Mouse (Mus musculus): ENCODE data around the gene Ankrd13b.

Gene Ankrd13b

DNA sequence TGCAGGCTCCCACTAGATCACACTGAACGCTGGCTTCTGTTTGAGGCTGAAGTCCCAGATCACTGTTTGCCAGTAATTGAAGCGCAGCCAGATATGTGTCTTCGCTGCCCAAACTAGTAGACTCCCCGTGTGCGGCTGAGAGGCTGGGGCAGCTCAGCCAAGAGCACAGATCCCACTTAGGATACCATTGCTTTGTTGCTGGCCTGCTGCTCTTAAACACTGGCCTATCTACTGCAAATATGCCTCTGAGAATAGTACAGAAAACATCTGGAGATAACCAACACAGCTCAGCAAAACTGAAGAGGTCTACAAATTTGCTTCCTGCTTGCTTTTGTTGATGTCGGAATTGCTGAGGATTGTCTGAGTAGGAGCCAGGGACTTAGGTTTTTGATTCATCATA, 32.6 kb downstream of the Ankrd13b start:
- no peak for DNase-seq

DNA sequence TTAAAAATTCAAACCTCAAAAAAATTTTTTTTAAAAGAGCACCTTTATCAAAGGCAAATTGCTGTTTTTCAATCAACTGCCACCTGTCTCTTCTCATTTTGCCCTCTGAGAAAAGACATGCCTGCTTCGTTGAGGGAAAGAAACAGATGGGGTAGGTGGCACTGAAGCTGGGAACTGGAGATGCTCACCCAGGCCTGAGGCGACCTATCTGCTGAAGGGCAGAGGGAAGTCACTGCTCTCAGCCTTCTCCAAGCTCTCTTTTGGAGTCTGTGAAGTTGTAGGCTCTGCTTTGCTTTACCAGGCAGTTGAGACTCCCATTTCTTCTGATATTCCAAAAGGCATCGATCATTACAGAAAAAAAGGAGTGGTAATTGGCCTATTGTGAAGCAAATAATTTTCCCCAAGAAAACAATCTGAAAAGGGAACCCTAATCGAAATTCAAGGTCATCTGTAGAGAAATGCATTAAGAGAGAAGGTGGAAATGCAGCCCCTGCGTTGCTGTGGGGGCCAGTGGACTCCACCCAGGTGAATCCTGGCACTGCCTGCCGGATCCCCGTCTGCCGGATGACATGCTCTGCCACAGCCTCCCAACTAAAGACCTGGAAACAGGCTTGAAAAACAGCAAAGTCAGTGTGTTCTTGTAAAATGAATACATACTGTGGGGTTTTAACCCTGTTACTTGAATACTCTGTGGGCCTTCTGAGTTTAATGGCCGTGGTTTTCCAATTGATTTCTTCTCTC, 33.5 kb downstream of the Ankrd13b start:
- DNase-seq: no peak

DNA sequence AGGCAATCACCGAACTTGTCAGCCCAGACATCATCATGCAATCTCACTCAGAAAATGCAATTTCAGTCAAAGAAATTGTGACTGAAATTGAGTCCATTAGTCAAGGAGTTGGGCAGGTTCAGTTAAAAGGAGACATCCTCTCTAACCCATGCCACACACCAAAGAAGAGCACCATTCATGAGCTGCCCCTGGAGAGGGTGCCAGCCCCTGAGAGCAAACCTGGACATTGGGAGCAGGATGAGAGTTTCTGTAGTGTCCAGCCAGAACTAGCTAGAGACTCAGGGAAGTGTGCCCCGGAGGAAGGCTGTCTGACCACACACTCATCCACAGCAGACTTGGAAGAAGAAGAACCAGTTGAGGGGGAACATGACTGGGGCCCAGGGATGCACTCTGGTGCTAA, 36.1 kb downstream of the Ankrd13b start:
- no peak for DNase-seq

DNA sequence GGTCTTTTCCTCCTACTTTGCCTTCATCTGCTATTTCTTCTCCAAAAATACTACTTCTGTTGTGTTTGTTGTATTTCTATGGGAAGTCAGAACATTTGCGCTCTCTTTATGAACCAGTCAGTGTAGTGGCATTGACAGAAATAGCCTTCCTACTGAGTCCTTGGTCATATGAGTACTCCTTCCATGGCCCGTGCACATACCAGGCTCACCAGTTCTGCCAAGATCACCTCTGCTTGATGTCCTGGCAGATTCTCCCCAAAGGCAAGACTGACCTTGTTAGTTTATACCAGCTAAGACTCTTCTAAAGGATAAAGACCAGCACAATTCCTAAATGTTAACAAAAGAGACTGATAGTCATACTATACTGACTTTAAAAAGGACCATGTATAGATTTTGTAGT, 37.8 kb downstream of the Ankrd13b start:
- DNase-seq: no peak

DNA sequence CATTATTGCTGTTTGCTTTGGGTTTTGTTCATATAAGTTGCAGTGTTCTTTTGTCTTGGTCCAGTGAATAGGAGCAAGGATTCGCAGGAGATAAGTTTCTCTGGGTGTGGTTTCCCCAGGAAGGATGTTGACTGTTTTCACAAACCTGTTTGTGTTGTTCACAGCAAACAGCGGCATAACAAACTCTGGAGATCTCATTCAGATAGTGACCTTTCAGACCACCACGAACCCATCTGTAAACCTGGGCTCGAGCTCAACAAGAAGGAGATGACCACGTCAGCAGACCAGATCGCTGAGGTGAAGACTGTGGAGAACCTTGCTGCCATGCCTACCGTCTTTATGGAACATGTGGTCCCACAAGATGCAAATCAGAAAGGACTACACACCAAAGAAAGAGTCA, 40.3 kb downstream of the Ankrd13b start:
- no peak for DNase-seq

DNA sequence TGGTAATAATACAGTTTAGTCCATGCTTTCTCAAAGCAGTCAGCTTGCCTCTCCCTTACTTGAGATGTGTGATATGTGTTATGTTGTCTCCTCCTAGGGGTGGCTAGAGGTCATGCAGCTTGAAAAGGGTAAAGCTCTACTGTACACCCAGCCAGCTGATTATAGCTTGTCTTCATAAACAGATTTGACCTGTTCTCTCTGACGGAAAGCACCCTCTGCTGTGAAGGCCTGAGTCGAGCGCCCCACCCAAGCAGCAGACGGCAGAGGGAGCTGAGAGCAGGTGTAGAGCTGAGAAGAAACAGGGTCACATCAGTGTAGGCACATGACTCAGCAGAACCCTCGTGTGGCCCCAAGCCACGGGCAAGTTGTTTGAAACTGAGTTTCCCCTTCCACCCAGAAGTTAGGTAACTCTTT, 42.8 kb downstream of the Ankrd13b start:
- DNase-seq: peak; percentile 69

DNA sequence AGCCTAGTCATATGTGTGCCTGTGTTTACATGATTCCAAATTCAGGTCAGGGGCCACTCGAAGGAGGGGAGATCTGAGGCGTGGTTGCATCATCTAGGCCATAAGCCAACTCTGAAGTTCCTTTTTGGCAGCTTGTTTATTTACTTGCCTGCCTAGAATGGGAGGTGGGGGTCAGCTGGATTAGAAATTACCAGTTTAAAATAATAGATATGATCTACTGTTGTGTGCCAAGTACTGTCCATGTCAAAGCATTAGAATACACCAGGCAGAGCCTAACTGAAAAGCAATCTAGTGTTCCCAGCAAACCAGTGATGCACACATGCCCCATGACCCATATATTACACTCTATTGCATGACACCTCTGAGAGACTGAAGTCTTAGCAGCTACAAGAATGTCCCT, 44.5 kb downstream of the Ankrd13b start:
- DNase-seq: peak; percentile 54

DNA sequence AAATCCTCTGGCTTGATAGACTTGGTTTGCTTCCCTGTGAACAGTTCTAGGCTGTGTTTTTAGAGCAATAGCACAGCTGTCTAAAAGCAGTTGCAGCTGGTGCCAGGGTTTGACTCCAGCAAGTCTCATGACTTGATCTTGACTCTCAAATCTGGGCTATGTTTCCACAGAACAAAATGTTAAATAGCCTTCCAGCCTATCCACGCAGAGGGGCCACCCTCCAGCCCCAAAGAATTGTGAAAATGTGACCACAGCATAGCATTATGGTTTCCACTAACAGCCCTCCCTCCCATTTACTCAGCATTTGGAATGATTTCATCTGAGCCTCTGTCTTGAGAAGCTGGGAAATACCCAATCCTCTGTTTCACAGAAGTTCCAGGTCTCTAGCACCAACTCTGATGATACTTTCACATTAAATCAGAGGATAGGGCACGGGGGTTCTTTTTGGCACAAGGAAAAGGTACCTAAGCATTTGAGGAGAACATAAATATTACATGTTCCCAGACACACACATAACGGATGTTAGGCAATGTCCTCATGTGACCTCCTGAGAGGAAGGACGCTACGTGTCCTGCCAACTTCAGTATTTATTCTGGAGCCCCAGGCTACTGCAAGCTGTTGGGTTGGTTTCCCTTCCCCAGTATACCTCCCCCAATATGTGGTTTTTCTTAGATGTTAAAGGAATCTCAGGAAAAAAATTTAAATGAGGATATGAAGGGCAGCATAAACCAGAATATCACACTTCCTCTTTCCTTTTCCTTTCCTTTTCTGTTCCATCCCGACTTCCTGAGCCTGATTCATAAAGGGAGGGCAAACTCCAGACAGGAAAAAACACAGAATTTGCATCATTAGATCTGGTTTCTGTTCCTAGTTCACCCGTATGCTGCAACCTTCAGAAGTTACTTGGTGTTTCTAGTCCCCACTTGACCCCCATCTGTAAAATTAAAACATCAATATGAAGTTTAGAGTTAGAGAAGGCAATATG, 47.0 kb downstream of the Ankrd13b start:
- peak; percentile 70 for DNase-seq

DNA sequence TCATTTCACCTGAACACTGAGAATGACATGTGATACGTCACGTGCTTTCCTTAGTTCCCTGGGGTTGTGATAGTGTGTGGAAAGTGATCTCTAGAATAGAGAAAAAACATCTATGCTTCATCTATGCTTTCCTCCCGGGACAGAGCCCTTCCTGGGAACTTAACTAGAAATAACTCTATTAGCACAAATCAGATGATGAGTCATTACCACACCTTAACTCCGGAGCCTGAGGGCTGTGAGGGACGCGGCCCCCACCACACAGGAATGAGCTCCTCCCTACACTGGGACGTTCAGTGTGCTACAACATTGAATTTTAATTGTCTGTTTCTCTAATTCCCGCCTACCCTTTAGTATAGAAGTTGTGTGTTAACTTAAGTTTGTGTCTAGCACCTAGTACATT, 48.5 kb downstream of the Ankrd13b start:
- no peak for DNase-seq

DNA sequence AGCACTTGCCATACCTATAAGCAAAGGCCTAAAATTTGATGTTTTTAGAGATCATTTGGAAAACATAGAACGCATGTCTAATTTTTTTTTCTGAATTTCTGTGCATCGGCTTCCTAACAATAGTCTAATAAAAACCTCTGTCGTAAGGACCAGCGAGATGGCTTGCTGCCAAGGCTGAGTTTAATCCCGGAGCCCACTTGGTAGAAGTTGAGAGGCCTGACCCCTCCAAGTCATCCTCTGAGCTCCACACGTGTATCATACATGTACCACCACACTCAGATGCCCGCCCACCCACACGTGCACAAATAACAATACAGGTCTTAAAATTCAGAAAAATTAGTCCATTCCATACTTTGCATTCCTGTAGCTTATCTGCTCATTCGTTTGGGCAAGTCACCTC, 49.4 kb downstream of the Ankrd13b start:
- DNase-seq: peak; percentile 32

DNA sequence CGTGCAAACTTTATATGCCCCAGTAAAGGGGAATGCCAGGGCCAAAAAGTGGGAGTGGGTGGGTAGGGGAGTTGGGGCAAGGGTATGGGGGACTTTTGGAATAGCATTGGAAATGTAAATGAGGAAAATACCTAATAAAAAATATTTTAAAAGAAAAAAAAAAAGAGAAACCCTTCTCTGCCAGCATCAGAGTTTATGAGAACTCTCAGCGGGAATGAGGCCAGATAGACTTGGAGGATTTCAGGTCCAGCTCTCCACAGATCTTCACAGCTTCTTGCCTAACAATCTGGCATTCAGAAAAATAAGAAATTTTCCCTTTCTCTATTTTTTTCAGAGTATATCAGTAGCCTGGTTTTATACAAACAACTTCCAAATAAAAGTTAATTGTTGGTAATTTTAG, 52.5 kb downstream of the Ankrd13b start:
- no peak for DNase-seq

DNA sequence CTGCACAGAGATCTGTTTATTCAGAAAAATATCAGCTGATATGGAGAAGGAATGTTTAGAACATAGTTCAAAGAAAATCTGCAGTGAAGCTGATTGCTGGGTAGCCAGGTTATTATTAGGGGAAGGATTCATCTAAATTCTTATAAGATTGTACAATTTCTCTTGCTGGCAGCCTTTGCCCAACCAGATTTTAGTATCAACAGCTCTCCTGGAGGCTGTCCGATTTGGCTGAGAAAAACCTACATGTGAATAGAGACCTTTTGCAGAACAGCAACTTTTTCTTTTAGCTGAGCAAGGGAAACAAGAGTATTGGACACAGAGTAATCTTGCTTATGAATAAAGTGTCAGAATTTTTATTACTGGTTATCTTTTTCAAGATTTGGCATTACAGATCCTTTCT, 61.0 kb downstream of the Ankrd13b start:
- DNase-seq: no peak

DNA sequence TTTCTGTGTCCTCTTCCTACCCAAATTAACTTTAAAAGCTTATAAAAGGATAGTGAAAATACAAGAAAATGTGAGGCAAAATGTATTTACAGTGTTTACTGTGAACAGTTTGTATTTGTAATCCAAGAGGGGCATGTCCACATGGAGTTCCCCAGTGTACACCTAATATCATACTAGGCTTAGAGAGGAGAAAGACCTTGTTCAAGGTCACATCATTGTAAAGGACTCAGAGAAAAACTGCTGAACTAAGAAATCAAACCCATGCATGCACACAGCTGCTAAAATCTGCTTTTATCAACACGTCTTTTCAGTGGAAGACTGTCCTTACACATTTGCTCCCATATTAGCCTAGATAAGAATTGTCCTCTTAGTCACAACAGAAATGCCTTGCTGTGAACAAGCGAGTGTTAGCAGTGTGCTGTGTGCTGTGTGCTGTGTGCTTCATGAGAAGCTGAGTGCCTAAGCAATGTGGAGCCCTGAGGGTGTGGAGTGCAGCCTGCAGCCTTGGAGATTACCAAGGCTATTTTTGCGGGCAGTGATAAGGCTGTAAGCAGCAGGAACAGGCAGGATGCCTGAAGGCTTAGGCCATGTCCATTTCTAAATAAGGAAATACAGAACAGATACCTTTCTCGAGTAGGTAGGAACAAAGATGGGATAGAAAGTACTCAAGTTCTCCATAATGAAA, 66.2 kb downstream of the Ankrd13b start:
- DNase-seq: no peak
